Mouse (Mus musculus) intestine, embryonic 16.5 days (tissue): Measurements from ENCODE around the gene Pfkl. TPM values are rescaled to one million over a fixed set of nuclear protein-coding genes. Genes with fewer than 3 reads are reported as not detected.
"Not testable (repeated sequence)": the region's sequence is repeated elsewhere in the genome, so short reads cannot be mapped to it uniquely, and the experiment has no call there.

Experiments
- ATAC-seq: fragments of 200-750 bp; cut with Nextera tagmentation; 2 replicates; pipeline ENCODE4 v1.8.0; 2017; ENCODE audit warnings: moderate TSS enrichment, moderate library complexity
- H3K27ac ChIP-seq: fragments of 300-500 bp; sonication (generic); 2 replicates; pipeline ENCODE4 v1.5.1; 2014; ENCODE audit warnings: mild to moderate bottlenecking, low read length
- H3K27me3 ChIP-seq: fragments of 300-500 bp; sonication (generic); replicated peaks from 2 replicates; pipeline ENCODE4 v1.6.1; 2014; ENCODE audit warnings: low read length, control low read depth, mixed read lengths; ENCODE audit not compliant: control insufficient read depth, insufficient read depth
- H3K36me3 ChIP-seq: fragments of 300-500 bp; sonication (generic); 2 replicates; pipeline ENCODE4 v1.6.1; 2014; ENCODE audit warnings: low read length, control low read depth; ENCODE audit not compliant: control insufficient read depth, insufficient read depth
- H3K4me1 ChIP-seq: fragments of 300-500 bp; sonication (generic); 2 replicates; pipeline ENCODE4 v1.6.1; 2014; ENCODE audit warnings: low read length, control low read depth, mixed read lengths; ENCODE audit not compliant: control insufficient read depth, insufficient read depth
- H3K4me2 ChIP-seq: fragments of 300-500 bp; sonication (generic); 2 replicates; pipeline ENCODE4 v1.6.1; 2014; ENCODE audit warnings: low read depth, low read length, control low read depth
- H3K4me3 ChIP-seq: fragments of 300-500 bp; sonication (generic); 2 replicates; pipeline ENCODE4 v1.5.1; 2014; ENCODE audit warnings: mild to moderate bottlenecking, low read length
- H3K9ac ChIP-seq: fragments of 300-500 bp; sonication (generic); 2 replicates; pipeline ENCODE4 v1.6.1; 2014; ENCODE audit warnings: low read depth, low read length
- H3K9me3 ChIP-seq: fragments of 300-500 bp; sonication (generic); 2 replicates; pipeline ENCODE4 v1.6.1; 2016; ENCODE audit warnings: low read length, control low read depth; ENCODE audit not compliant: control insufficient read depth
- WGBS: fragments of 180-500 bp; shearing (Covaris S2); extraction: QIAGEN DNeasy Blood & Tissue Kit; methylation state at CpG from one replicate; pipeline ENCODE4 v1.1.7; 2014; 5-methylcytosine and 5-hydroxymethylcytosine counted together
- polyA plus RNA-seq: library from polyadenylated mRNA; unstranded; fragments of >200 nt; fragmentation: Nextera tagmentation; extraction: Ambion mirVana; gene quantifications from 2 replicates; pipeline ENCODE4 v1.2.1, GENCODE M21; 2015

The Pfkl gene
- polyA plus RNA-seq, 1 experiment from 2014 or later = 298 TPM

- peaks cover 4% of the 10 kb centered on the region for H3K4me1 ChIP-seq
- no peaks in the 10 kb centered on the region for H3K9me3 ChIP-seq
- 53% methylated on average over 5 of the region's 5 CpGs for WGBS
- no peak for ATAC-seq
- no peak overlapping the region for H3K27ac ChIP-seq
- H3K27me3 ChIP-seq = no peaks in the 10 kb centered on the region
- H3K4me2 ChIP-seq = no peak overlapping the region
- H3K4me3 ChIP-seq = no peak overlapping the region
- no peaks in the 10 kb centered on the region for H3K36me3 ChIP-seq
- H3K9ac ChIP-seq = 0 out of 2 replicates have a peak overlapping the region, but pooled peaks have one; percentile 10
These were observed 6.5 kb upstream of the Pfkl start for GRCm38 (mm10) chr10:78016366-78016765.

GRCm38 (mm10) chr10:78015489-78015888 lies 5.6 kb upstream of the Pfkl start:
- Histone ChIP-seq H3K36me3 (no peaks in the 10 kb centered on the region), H3K9ac (no peak overlapping the region), H3K4me3 (no peak overlapping the region), H3K9me3 (no peaks in the 10 kb centered on the region), H3K27ac (no peak overlapping the region), H3K4me1 (peaks cover 4% of the 10 kb centered on the region), H3K4me2 (no peak overlapping the region), H3K27me3 (no peaks in the 10 kb centered on the region)
- no peak for ATAC-seq
- 85% methylated on average over 1 of the region's 1 CpGs for WGBS

- peaks cover 7% of the 10 kb centered on the region for H3K4me1 ChIP-seq
- no peak overlapping the region for H3K4me3 ChIP-seq
- H3K9ac ChIP-seq = no peak overlapping the region
- WGBS = 94% methylated on average over 18 of the region's 18 CpGs
- no peaks in the 10 kb centered on the region for H3K27me3 ChIP-seq
- no peak for ATAC-seq
- H3K4me2 ChIP-seq = no peak overlapping the region
- no peaks in the 10 kb centered on the region for H3K9me3 ChIP-seq
- no peaks in the 10 kb centered on the region for H3K36me3 ChIP-seq
- no peak overlapping the region for H3K27ac ChIP-seq
These were observed 3.0 kb upstream of the Pfkl start for GRCm38 (mm10) chr10:78012661-78013495.

GRCm38 (mm10) chr10:78011116-78011515 lies 1.2 kb upstream of the Pfkl start:
- H3K4me3 ChIP-seq, H3K4me2 ChIP-seq, H3K9ac ChIP-seq, ATAC-seq, H3K27me3 ChIP-seq, H3K36me3 ChIP-seq, H3K27ac ChIP-seq, H3K9me3 ChIP-seq: not testable (repeated sequence)
- 94% methylated on average over 5 of the region's 5 CpGs for WGBS
- H3K4me1 ChIP-seq = peaks cover 22% of the 10 kb centered on the region

- Histone ChIP-seq H3K9me3 (no peaks in the 10 kb centered on the region), H3K27ac (no peak overlapping the region), H3K9ac (peak overlapping the region; percentile 61; the same call in 1 of the 2 replicates), H3K27me3 (no peaks in the 10 kb centered on the region), H3K4me2 (peak overlapping the region; percentile 82), H3K36me3 (no peaks in the 10 kb centered on the region), H3K4me3 (peak overlapping the region; percentile 22), H3K4me1 (peaks cover 28% of the 10 kb centered on the region)
- WGBS = 13% methylated on average over 10 of the region's 10 CpGs
- ATAC-seq = no peak
These were observed 452 bp upstream of the Pfkl start for GRCm38 (mm10) chr10:78010335-78010734.

GRCm38 (mm10) chr10:78009184-78009944 lies 519 bp downstream of the Pfkl start:
- ATAC-seq = peak; percentile 95
- Histone ChIP-seq H3K27ac (peak overlapping the region; percentile 97), H3K4me2 (peak overlapping the region; percentile 82), H3K9me3 (no peaks in the 10 kb centered on the region), H3K4me3 (peak overlapping the region; percentile 69), H3K27me3 (no peaks in the 10 kb centered on the region), H3K36me3 (no peaks in the 10 kb centered on the region; the same call in 1 of the 2 replicates), H3K9ac (peak overlapping the region; percentile 84), H3K4me1 (peaks cover 36% of the 10 kb centered on the region)
- under 1% methylated on average over 59 of the region's 59 CpGs for WGBS

GRCm38 (mm10) chr10:78008169-78008568 lies 1.7 kb downstream of the Pfkl start:
- H3K27me3 ChIP-seq = no peaks in the 10 kb centered on the region
- peak overlapping the region; percentile 84 for H3K9ac ChIP-seq
- peaks cover 38% of the 10 kb centered on the region for H3K4me1 ChIP-seq
- 69% methylated on average over 3 of the region's 3 CpGs for WGBS
- peak overlapping the region; percentile 82 for H3K4me2 ChIP-seq
- peak overlapping the region; percentile 69 for H3K4me3 ChIP-seq
- no peaks in the 10 kb centered on the region for H3K9me3 ChIP-seq
- H3K27ac ChIP-seq = peak overlapping the region; percentile 97
- ATAC-seq = no peak
- H3K36me3 ChIP-seq = no peaks in the 10 kb centered on the region; the same call in 1 of the 2 replicates

- 27% methylated on average over 7 of the region's 7 CpGs for WGBS
These were observed 2.7 kb downstream of the Pfkl start for GRCm38 (mm10) chr10:78007203-78007602.

GRCm38 (mm10) chr10:78005791-78006438 lies 4.0 kb downstream of the Pfkl start:
- 71% methylated on average over 4 of the region's 4 CpGs for WGBS
- Histone ChIP-seq H3K9ac (peak overlapping the region; percentile 51), H3K4me2 (peak overlapping the region; percentile 82), H3K9me3 (no peaks in the 10 kb centered on the region), H3K27ac (peak overlapping the region; percentile 97), H3K4me3 (peak overlapping the region; percentile 69; the same call in 1 of the 2 replicates), H3K36me3 (peaks cover 12% of the 10 kb centered on the region), H3K4me1 (peaks cover 38% of the 10 kb centered on the region), H3K27me3 (no peaks in the 10 kb centered on the region)
- ATAC-seq = no peak

More at GRCm38 (mm10) chr10:78007203-78007602, 2.7 kb downstream of the Pfkl start:
- ATAC-seq = no peak
- Histone ChIP-seq H3K27me3 (no peaks in the 10 kb centered on the region), H3K9ac (peak overlapping the region; percentile 84), H3K27ac (peak overlapping the region; percentile 97), H3K4me1 (peaks cover 38% of the 10 kb centered on the region), H3K9me3 (no peaks in the 10 kb centered on the region), H3K4me3 (peak overlapping the region; percentile 69), H3K4me2 (peak overlapping the region; percentile 82), H3K36me3 (peaks cover 4% of the 10 kb centered on the region)
